Mouse (Mus musculus) cerebellum, adult 2 months (tissue): ENCODE results near the gene Mtcl1. TPM values are rescaled to one million over a fixed set of nuclear protein-coding genes. Genes with fewer than 3 reads are reported as not detected.

Experiments used
- DNase-seq, 2 experiments: peaks; one replicate each; pipeline ENCODE4 v3.0.0; 2021
- H3K27ac ChIP-seq: fragments of 200-500 bp; 2 replicates; pipeline ENCODE4 v1.5.1; 2012; ENCODE audit warnings: low read length, control low read depth, inconsistent platforms; ENCODE audit not compliant: insufficient read depth
- H3K27me3 ChIP-seq: fragments of 200-500 bp; 2 replicates; pipeline ENCODE4 v1.6.1; 2012; ENCODE audit warnings: inconsistent platforms, mild to moderate bottlenecking, low read length, moderate library complexity; ENCODE audit not compliant: control insufficient read depth, insufficient read depth
- H3K4me1 ChIP-seq: fragments of 200-500 bp; 2 replicates; pipeline ENCODE4 v1.6.1; 2011; ENCODE audit warnings: low read length; ENCODE audit not compliant: control insufficient read depth, insufficient read depth
- H3K4me3 ChIP-seq: fragments of 200-500 bp; replicated peaks from 2 replicates; pipeline ENCODE3; 2011; ENCODE audit warnings: mild to moderate bottlenecking, low read depth, low read length, control low read depth; ENCODE audit not compliant: insufficient read depth
- CTCF ChIP-seq: fragments of 200-500 bp; IDR thresholded peaks from 2 replicates; pipeline ENCODE4 v1.5.1; 2011; ENCODE audit warnings: low read depth, mild to moderate bottlenecking, control low read depth, low read length, moderate library complexity, borderline replicate concordance; ENCODE audit not compliant: insufficient read depth
- POLR2A ChIP-seq: fragments of 200-500 bp; IDR thresholded peaks from 2 replicates; pipeline ENCODE4 v1.6.1; 2011; ENCODE audit warnings: low read length, control low read depth, borderline replicate concordance; ENCODE audit not compliant: insufficient read depth
- WGBS: fragments of 180-500 bp; shearing (Covaris S2); methylation state at CpG from one replicate; pipeline ENCODE4 v1.1.7; 2018; 5-methylcytosine and 5-hydroxymethylcytosine counted together
- polyA plus RNA-seq: library from polyadenylated mRNA; depleted of rRNA; stranded (reverse); fragments of >200 nt; gene quantifications from 2 replicates; pipeline ENCODE4 v1.2.3, GENCODE M21; 2012

Mtcl1 gene
- polyA plus RNA-seq, 1 experiment, result 106 TPM

GRCm38 (mm10) chr17:66481295-66481694, 31.7 kb upstream of the Mtcl1 start:
- no peak for DNase-seq
- TF ChIP-seq CTCF (no peak), POLR2A (no peak)
- Histone ChIP-seq H3K27me3 (no peaks in the 10 kb centered on the region), H3K4me1 (no peaks in the 10 kb centered on the region), H3K4me3 (no peak overlapping the region), H3K27ac (no peak overlapping the region)
- WGBS, result 92% methylated on average over 5 of the region's 5 CpGs

DNA sequence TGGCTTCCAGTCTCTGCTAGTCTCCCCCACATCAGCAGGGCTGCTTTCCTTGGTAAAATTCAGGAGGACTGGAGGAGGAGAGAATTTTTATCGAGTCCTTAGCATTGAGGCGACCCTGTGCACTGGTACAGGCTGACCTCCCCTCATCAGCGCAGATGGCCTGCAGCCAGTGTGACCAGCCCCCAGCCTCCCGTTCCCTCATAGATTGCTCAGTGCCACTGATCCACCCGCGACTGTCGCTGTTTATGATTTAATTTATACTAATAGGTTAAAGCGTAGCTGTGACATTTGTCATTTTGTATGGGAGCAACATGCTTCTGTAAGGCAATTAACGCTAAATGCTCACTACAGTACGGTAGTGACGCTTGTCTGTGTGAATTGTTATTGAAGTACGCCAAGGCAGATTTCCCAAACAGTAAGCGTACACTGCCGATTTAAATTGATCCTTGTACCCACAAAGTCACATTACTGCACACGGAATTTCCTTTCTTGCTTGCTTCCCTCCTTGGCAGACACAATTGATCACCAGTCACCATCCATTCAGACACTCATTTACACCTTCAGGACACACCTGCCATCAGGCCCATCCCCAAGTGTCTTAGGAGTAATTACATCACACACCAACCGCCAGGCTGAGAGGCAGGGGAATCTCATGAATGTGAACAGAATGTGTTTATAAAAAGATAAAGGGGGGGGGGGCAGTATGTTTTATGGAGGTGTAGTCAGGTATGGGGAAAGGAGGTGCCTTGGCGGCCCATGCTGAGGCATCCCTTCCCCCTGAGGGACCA, 31.1 kb upstream of the Mtcl1 start:
- Histone ChIP-seq H3K4me1 (no peaks in the 10 kb centered on the region), H3K4me3 (no peak overlapping the region), H3K27ac (no peak overlapping the region), H3K27me3 (no peaks in the 10 kb centered on the region)
- no peak for TF ChIP-seq POLR2A
- no peak for TF ChIP-seq CTCF
- 66% methylated on average over 17 of the region's 17 CpGs for WGBS
- no peak for DNase-seq

DNA sequence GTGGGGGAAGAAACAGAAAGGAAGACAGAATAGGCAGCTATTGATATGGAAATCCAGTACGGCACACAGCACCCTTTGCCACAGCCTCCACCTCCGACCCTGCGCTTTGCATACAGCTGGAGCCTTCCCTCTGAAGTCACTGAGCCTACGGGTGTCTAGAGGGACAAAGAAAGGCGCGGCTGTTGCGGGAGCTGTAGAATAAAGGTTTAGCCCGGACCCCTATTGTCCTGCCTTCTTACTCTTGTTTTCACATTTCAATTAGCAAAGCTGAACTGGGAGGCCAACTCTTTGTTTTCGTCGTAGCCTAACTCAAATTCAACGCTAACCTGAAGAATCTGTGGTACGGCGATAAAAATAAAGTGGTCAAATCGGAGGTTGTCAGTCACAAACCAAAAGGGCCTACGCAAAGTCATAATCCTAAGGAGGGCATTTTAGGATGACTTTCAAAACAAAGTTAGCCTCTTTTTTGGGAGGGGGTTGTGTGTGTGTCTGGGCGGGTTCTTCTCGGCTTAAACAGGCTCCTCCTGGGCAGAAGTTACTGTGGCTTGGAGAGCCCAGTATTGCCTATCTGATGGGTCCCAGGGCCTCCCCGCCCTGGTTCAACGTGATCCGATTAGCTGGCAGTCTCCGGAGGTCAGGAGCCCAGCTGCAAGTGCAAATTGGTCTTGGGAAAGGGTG, 30.4 kb upstream of the Mtcl1 start:
- no peaks in the 10 kb centered on the region for H3K4me1 ChIP-seq
- no peak overlapping the region for H3K27ac ChIP-seq
- 67% methylated on average over 21 of the region's 21 CpGs for WGBS
- H3K27me3 ChIP-seq, result no peaks in the 10 kb centered on the region
- TF ChIP-seq CTCF, result no peak
- TF ChIP-seq POLR2A, result no peak
- no peak for DNase-seq
- no peak overlapping the region for H3K4me3 ChIP-seq

DNA sequence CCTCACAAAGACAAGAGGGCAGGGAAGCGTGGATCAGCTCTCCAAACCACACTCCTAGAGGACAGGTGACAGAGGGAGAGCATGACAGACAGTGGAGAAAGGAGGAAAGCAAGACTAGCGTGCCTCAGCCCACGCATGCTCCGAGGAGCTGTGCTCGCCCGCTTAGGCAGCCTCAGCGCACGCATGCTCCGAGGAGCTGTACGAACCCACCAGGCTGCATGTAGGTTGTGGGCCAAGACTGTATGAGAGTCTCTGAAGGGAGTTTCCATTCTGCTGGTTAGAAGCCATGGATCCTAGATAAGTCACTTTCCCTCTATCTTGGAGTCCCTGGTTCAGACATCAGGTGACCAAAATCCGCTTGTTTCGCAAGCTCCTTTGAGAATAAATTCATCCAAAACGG, 29.8 kb upstream of the Mtcl1 start:
- no peak for DNase-seq
- TF ChIP-seq POLR2A (no peak), CTCF (no peak)
- Histone ChIP-seq H3K27me3 (no peaks in the 10 kb centered on the region), H3K4me1 (no peaks in the 10 kb centered on the region), H3K27ac (no peak overlapping the region), H3K4me3 (no peak overlapping the region)
- WGBS, result 58% methylated on average over 13 of the region's 13 CpGs

- TF ChIP-seq CTCF (no peak), POLR2A (no peak)
- Histone ChIP-seq H3K27ac (no peak overlapping the region), H3K4me1 (no peaks in the 10 kb centered on the region), H3K4me3 (no peak overlapping the region), H3K27me3 (no peaks in the 10 kb centered on the region)
- WGBS, result 100% methylated on average over 1 of the region's 1 CpGs
- no peak for DNase-seq
Observed at GRCm38 (mm10) chr17:66473205-66473604, 23.7 kb upstream of the Mtcl1 start.

DNA sequence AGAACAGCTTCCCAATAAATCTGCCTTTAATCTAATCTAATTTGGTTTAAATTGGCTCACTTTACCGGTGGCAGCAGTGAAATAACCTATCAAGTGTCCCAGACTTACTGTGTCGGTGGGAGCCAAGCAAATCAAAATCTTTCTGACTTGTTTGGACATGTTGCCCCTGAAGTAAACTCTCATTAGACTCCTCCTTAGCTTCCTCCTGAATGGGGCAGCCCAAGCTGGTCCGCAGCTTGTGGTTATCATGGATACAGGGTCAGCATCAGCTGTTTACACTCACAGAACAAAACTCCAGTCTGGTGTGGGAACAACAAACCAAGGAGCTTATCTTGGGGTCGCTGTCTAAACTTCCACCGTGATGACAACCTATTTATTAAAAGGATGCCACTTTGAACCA, 22.2 kb upstream of the Mtcl1 start:
- no peaks in the 10 kb centered on the region for H3K4me1 ChIP-seq
- no peak for DNase-seq
- H3K4me3 ChIP-seq, result no peak overlapping the region
- no peak for TF ChIP-seq CTCF
- TF ChIP-seq POLR2A, result no peak
- no peaks in the 10 kb centered on the region for H3K27me3 ChIP-seq
- WGBS, result 86% methylated on average over 5 of the region's 5 CpGs
- H3K27ac ChIP-seq, result no peak overlapping the region

DNA sequence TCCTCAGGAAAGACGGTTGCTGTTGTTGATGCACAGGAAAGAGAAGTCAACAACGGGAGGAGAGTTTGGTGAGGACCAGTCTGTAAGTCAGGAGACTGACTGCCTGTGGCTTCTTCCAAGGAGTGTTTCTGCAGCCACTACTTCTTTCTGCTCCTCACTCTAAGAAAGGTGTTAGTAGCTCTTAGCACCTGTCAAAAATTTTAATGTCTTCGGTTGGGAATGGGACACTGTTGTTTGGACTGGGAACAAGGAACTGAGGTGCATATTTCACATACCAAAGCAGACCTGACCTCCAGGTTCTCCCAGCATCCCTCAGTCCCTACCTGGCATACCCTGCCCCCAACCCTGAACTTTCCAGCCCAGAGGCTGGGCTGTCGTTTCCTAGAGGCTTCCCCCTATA, 21.7 kb upstream of the Mtcl1 start:
- no peak for DNase-seq
- WGBS, result 87% methylated on average over 4 of the region's 4 CpGs
- no peaks in the 10 kb centered on the region for H3K27me3 ChIP-seq
- no peak overlapping the region for H3K4me3 ChIP-seq
- H3K27ac ChIP-seq, result no peak overlapping the region
- TF ChIP-seq CTCF, result no peak
- H3K4me1 ChIP-seq, result no peaks in the 10 kb centered on the region

DNA sequence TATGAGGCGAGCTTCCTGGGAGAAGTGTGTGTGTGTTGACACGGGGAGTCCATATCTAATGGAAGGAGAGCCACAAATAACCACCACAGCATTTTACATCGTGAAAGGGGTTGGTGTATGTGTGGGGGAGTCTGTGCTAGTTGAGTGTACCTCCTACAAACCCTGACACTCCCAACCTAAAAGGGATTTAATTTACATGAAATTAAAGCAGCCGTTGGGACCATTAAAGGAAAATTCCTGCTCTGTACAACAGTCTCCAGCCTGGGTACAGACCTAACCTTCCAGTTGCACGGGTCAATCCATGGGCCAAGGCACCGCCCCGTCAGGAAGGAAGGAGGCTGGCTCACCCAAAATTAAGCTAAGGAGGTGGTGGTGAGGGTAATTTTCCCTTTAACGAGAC, 20.5 kb upstream of the Mtcl1 start:
- no peak overlapping the region for H3K4me3 ChIP-seq
- no peaks in the 10 kb centered on the region for H3K27me3 ChIP-seq
- H3K27ac ChIP-seq, result no peak overlapping the region
- WGBS, result 64% methylated on average over 8 of the region's 8 CpGs
- no peaks in the 10 kb centered on the region for H3K4me1 ChIP-seq
- DNase-seq, result no peak
- TF ChIP-seq CTCF, result no peak
- no peak for TF ChIP-seq POLR2A
